ENCODE assay signal across 8 mouse cellular contexts in genomic region chr5:35671474-35671891, GRCm38 (mm10). TPM values are rescaled to one million over a fixed set of nuclear protein-coding genes. Genes with fewer than 3 reads are reported as not detected.
DNase-seq lines count a peak whose midpoint lies in the region; ATAC-seq and TF ChIP-seq lines count a peak whose summit lies in the region.

No protein-coding gene starts in this region.

- no peak overlapping the region for H3K4me3 ChIP-seq in forebrain, postnatal 0 days (ENCODE audit: low read depth, low read length)
- no peak overlapping the region for H3K4me3 ChIP-seq in forebrain, embryonic 13.5 days
- H3K4me3 ChIP-seq in heart, embryonic 13.5 days = no peak overlapping the region
- H3K4me3 ChIP-seq in lung, embryonic 15.5 days = no peak overlapping the region
- H3K4me3 ChIP-seq in stomach, embryonic 16.5 days (replicated peaks; ENCODE audit: low read length) = no peak overlapping the region

- no peak for TF ChIP-seq CTCF in forebrain, postnatal 0 days (IDR thresholded peaks at IDR 0.05; ENCODE audit: low read depth)

- peak; percentile 81 for ATAC-seq in forebrain, postnatal 0 days
- ATAC-seq in forebrain, embryonic 13.5 days = no peak; the same call in 1 of the 2 replicates
- no peak for ATAC-seq in heart, embryonic 13.5 days (ENCODE audit: extremely low read depth, insufficient number of reproducible peaks, low FRiP score, low TSS enrichment)
- ATAC-seq in lung, embryonic 15.5 days (ENCODE audit: borderline replicate concordance, extremely low read depth, low FRiP score, low TSS enrichment) = peak; percentile 59
- ATAC-seq in stomach, embryonic 16.5 days (ENCODE audit: insufficient read depth, low FRiP score) = peak; percentile 16; the same call in 1 of the 2 replicates
- no peak for ATAC-seq in erythroid progenitor cell, adult 5-6 weeks (replicated peaks; ENCODE audit: low FRiP score, poor library complexity, severe bottlenecking)

- H3K36me3 ChIP-seq in forebrain, postnatal 0 days (ENCODE audit: insufficient read depth) = no peaks in the 10 kb centered on the region
- no peaks in the 10 kb centered on the region for H3K36me3 ChIP-seq in forebrain, embryonic 13.5 days (ENCODE audit: poor library complexity, severe bottlenecking)
- H3K36me3 ChIP-seq in heart, embryonic 13.5 days = no peaks in the 10 kb centered on the region
- no peaks in the 10 kb centered on the region for H3K36me3 ChIP-seq in lung, embryonic 15.5 days
- no peaks in the 10 kb centered on the region for H3K36me3 ChIP-seq in stomach, embryonic 16.5 days (ENCODE audit: control insufficient read depth, insufficient read depth, low read length)

- WGBS in forebrain, postnatal 0 days = 44% methylated on average over 9 of the region's 9 CpGs
- WGBS in forebrain, embryonic 13.5 days = 77% methylated on average over 9 of the region's 9 CpGs
- WGBS in heart, embryonic 13.5 days = 40% methylated on average over 9 of the region's 9 CpGs
- 38% methylated on average over 9 of the region's 9 CpGs for WGBS in lung, embryonic 15.5 days
- WGBS in stomach, embryonic 16.5 days = 47% methylated on average over 9 of the region's 9 CpGs

- H3K4me2 ChIP-seq in forebrain, postnatal 0 days (ENCODE audit: low read depth) = no peak overlapping the region
- H3K4me2 ChIP-seq in forebrain, embryonic 13.5 days = no peak overlapping the region
- no peak overlapping the region for H3K4me2 ChIP-seq in heart, embryonic 13.5 days
- H3K4me2 ChIP-seq in lung, embryonic 15.5 days = peak overlapping the region; percentile 22; the same call in 1 of the 2 replicates
- no peak overlapping the region; the same call in 1 of the 2 replicates for H3K4me2 ChIP-seq in stomach, embryonic 16.5 days (ENCODE audit: low read depth, low read length)

- peak; percentile 67 for DNase-seq in forebrain, postnatal 0 days
- DNase-seq in cerebellum, postnatal 25 days = peak; percentile 45 to 63
- DNase-seq in kidney, postnatal 36 days = peak; percentile 75 to 81

- H3K27ac ChIP-seq in forebrain, postnatal 0 days (ENCODE audit: low read depth, low read length) = peak overlapping the region; percentile 66
- H3K27ac ChIP-seq in forebrain, embryonic 13.5 days = no peak overlapping the region
- H3K27ac ChIP-seq in heart, embryonic 13.5 days (replicated peaks) = peak overlapping the region; percentile 59
- peak overlapping the region; percentile 91 for H3K27ac ChIP-seq in lung, embryonic 15.5 days
- peak overlapping the region; percentile 84 for H3K27ac ChIP-seq in stomach, embryonic 16.5 days (ENCODE audit: low read length)

- no peaks in the 10 kb centered on the region for H3K4me1 ChIP-seq in forebrain, postnatal 0 days (ENCODE audit: insufficient read depth)
- H3K4me1 ChIP-seq in forebrain, embryonic 13.5 days = 0 out of 2 replicates have a peak, but pooled peaks cover 6% of the 10 kb centered on the region
- H3K4me1 ChIP-seq in heart, embryonic 13.5 days = peaks cover 61% of the 10 kb centered on the region
- peaks cover 58% of the 10 kb centered on the region for H3K4me1 ChIP-seq in lung, embryonic 15.5 days
- peaks cover 65% of the 10 kb centered on the region for H3K4me1 ChIP-seq in stomach, embryonic 16.5 days (ENCODE audit: control insufficient read depth, insufficient read depth, low read length)

- no peaks in the 10 kb centered on the region for H3K27me3 ChIP-seq in forebrain, postnatal 0 days (ENCODE audit: insufficient read depth, low read length)
- H3K27me3 ChIP-seq in forebrain, embryonic 13.5 days = no peaks in the 10 kb centered on the region
- H3K27me3 ChIP-seq in heart, embryonic 13.5 days (replicated peaks) = peaks cover 8% of the 10 kb centered on the region
- H3K27me3 ChIP-seq in lung, embryonic 15.5 days = no peaks in the 10 kb centered on the region
- no peaks in the 10 kb centered on the region for H3K27me3 ChIP-seq in stomach, embryonic 16.5 days (ENCODE audit: control insufficient read depth, insufficient read depth, low read length)

- no peaks in the 10 kb centered on the region for H3K9me3 ChIP-seq in forebrain, postnatal 0 days (ENCODE audit: low read length)
- H3K9me3 ChIP-seq in forebrain, embryonic 13.5 days (replicated peaks) = no peaks in the 10 kb centered on the region
- H3K9me3 ChIP-seq in heart, embryonic 13.5 days = no peaks in the 10 kb centered on the region
- H3K9me3 ChIP-seq in lung, embryonic 15.5 days = no peaks in the 10 kb centered on the region
- H3K9me3 ChIP-seq in stomach, embryonic 16.5 days (replicated peaks; ENCODE audit: control insufficient read depth, low read length) = no peaks in the 10 kb centered on the region

- no peak overlapping the region for H3K9ac ChIP-seq in forebrain, postnatal 0 days
- no peak overlapping the region for H3K9ac ChIP-seq in forebrain, embryonic 13.5 days
- peak overlapping the region; percentile 54; the same call in 1 of the 2 replicates for H3K9ac ChIP-seq in heart, embryonic 13.5 days
- H3K9ac ChIP-seq in lung, embryonic 15.5 days = no peak overlapping the region
- H3K9ac ChIP-seq in stomach, embryonic 16.5 days (ENCODE audit: low read length) = peak overlapping the region; percentile 49

RNA-seq across cellular contexts. Expression of gene Htra3, which starts 8.1 kb away (rescaled TPM):
- 11.1 and 13.2 TPM in 2 replicates for total RNA-seq in forebrain, postnatal 0 days (2014; rRNA removed)
- polyA plus RNA-seq in forebrain, postnatal 0 days (2015; fragmentation: Nextera tagmentation; extraction: Ambion mirVana) = 16.4 and 16.9 TPM in 2 replicates
- polyA plus RNA-seq in forebrain, embryonic 13.5 days (2015; fragmentation: Nextera tagmentation; extraction: Ambion mirVana) = 6.3 and 6.8 TPM in 2 replicates
- 6.3 and 7.2 TPM in 2 replicates for polyA plus RNA-seq in heart, embryonic 13.5 days (2015; fragmentation: Nextera tagmentation; extraction: Ambion mirVana)
- 26.0 and 29.2 TPM in 2 replicates for polyA plus RNA-seq in lung, embryonic 15.5 days (2015; fragmentation: Nextera tagmentation; extraction: Ambion mirVana)
- 67.7 and 77.5 TPM in 2 replicates for polyA plus RNA-seq in stomach, embryonic 16.5 days (2015; fragmentation: Nextera tagmentation; extraction: Ambion mirVana)
- total RNA-seq in erythroid progenitor cell, adult 5-6 weeks (2015; ENCODE audit: low replicate concordance) = not detected in 2 replicates
- not detected in 2 replicates for total RNA-seq in erythroid progenitor cell, adult 5-6 weeks (2017; ENCODE audit: low replicate concordance)

Comparison
In these comparisons a context has a peak if more than half of its experiments do, and no peak if none do; other contexts are left out.
1. ATAC-seq: peak in forebrain, postnatal 0 days (single experiment), lung, embryonic 15.5 days (single experiment) and stomach, embryonic 16.5 days (single experiment); none in forebrain, embryonic 13.5 days (single experiment), heart, embryonic 13.5 days (single experiment) and erythroid progenitor cell, adult 5-6 weeks (single experiment).
2. H3K9ac ChIP-seq: peak in heart, embryonic 13.5 days (single experiment) and stomach, embryonic 16.5 days (single experiment); none in forebrain, postnatal 0 days (single experiment), forebrain, embryonic 13.5 days (single experiment) and lung, embryonic 15.5 days (single experiment).
3. Peak in every context shown above with its lines, with median percentiles within 50 percentile points of each other: DNase-seq.